Mouse (Mus musculus): ENCODE data around the gene Ctsj.
"Not testable (repeated sequence)": the region's sequence is repeated elsewhere in the genome, so short reads cannot be mapped to it uniquely, and the experiment has no call there.

The Ctsj gene

DNA sequence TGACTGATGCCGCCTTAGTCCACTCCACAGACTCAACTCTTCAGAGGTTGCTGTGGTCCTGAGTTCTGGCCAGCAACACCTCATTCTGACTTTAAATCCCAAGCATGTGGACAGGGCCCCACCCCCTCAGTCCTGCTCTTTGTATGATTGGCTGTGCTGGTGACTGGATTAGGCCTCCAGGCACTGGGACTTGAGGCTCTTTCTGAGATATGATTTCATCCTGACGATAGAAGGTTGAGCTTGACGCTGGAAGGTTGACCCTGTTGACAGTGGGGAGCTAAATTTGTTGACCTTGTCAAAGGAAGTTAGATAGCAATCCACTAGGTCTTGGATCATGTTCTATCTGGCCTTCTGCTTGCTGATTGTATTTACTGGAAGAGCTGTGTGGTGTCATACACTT, at the start of gene Ctsj:
Gene Ctsj, minus strand, starts transcription at position 101 of the 400 bp plus-strand sequence.
- ATAC-seq (ENCODE audit: insufficient number of reproducible peaks, low FRiP score, low TSS enrichment): no peak

DNA sequence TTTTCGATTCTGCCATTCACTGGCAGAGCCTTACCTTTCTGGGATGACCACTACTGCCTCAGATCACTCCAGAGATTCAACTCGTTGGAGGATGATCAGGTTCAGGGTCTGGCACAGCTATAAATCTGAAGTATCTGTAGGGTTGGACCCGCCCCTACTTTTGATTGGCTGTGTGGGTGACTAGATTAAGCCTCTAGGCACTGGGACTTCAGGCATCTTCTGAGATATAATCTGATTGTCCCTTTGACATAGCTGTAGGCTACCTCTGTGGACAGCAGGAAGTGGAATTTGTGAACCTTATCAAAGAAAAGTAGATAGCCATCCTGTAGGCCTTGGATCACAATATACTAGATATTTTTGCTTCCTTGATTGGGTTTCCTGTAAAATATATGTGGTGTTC, 34.8 kb upstream of the Ctsj start, which contains the start of gene Ctsq:
Gene Ctsq, minus strand, starts transcription at position 101 of the 400 bp plus-strand sequence.
- no peak for ATAC-seq (ENCODE audit: insufficient number of reproducible peaks, low FRiP score, low TSS enrichment)

DNA sequence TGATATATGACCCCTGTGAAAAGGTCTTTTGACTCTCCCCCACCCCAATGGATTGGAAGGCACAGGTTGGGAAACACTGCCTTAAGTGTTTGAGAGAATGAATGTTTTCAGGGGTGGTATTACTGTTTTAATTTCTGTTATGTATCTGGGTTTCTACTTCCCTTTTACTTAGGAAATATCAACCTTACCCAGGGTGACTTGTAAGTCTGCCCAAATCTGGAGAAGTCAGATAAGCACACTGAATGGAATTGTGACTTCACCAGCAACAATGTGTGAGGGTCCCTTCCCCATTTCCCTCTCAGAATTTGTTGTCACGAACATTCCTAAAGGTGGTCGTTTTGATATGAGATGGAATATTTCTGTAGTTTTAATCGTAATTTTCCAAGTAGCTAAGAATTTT, 17.0 kb upstream of the Ctsj start:
- no peak for ATAC-seq (ENCODE audit: insufficient number of reproducible peaks, low FRiP score, low TSS enrichment)

DNA sequence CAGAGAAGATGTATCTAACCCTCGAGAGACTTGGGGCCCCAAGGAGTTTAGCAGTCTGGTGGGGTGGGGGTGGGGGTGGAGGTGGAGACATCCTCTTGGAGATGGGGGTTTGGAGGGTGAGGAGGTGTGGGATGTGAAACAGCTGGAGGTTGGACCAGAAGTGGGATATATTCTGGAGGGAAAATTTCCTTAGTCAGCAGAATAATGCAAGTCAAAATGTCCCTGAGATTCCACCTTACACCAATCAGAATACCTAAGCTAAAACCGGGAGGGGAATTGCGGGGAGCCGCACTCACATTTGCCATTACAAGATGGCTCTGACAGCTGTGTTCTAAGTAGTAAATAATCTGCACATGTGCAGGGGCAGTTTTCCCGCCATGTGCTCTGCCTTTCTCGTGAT, 16.1 kb upstream of the Ctsj start:
- ATAC-seq (ENCODE audit: insufficient number of reproducible peaks, low FRiP score, low TSS enrichment): no peak

DNA sequence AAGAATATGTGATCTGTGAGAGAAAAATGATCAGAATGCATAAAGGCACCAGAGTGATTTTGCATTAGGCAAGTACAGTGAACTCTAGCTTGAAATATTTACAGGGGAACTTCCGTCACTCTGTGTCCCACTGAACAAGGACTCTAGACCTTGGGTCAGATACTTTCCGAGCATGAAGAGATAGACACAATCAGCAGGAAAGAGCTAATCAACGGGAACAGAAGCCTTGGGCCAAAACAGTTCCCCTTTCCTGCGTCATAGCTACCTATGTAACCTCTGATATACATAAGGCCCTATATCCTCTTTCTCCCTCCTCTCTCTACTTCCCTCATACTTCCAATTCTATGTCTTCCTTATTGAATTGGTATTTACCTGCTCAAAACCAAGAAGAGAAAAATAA, 4.4 kb upstream of the Ctsj start:
- no peak for ATAC-seq (ENCODE audit: insufficient number of reproducible peaks, low FRiP score, low TSS enrichment)

DNA sequence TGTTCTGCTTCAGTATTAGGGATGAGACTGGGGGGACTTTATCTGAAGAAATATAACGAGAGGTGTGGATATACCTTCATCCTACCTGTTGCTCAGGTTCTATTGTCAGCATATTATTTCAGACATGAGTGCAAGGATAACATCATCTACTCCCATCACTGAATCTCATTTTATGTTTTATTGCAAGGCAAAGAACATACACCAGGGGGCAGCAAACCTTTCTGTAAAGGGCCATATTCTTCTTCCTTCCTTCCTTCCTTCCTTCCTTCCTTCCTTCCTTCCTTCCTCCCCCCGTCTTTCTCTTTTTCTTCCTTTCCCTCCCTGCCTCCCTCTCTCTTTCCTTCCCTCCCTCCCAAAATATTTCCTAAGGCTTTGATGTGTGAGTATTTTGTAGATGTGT, 8.2 kb downstream of the Ctsj start:
- no peak for ATAC-seq (ENCODE audit: insufficient number of reproducible peaks, low FRiP score, low TSS enrichment)

DNA sequence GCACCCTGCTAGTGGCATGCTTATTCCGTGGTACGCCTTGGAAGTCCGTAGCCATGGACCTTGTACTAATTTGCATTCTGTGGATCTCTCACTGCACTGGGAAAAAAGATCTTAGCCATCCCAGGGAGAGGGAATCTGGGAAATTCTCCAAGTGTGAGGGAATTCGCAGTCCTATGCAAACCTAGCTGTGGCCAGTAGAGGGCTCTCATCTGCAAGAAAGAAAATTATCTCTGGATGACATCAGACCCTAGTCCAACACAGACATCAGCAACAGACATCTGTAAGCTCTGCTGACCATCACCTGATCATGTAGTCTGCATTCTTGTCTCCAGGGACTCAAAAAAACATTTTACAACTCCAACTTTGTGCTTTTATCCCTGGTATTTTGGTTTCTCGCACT, 18.8 kb downstream of the Ctsj start:
- ATAC-seq (ENCODE audit: insufficient number of reproducible peaks, low FRiP score, low TSS enrichment): not testable (repeated sequence)

DNA sequence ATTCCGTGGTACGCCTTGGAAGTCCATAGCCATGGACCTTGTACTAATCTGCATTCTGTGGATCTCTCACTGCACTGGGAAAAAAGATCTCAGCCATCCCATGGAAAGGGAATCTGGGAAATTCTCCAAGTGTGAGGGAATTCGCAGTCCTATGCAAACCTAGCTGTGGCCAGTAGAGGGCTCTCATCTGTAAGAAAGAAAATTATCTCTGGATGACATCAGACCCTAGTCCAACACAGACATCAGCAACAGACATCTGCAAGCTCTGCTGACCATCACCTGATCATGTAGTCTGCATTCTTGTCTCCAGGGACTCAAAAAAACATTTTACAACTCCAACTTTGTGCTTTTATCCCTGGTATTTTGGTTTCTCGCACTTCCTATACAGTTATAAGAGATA, 33.4 kb downstream of the Ctsj start:
- ATAC-seq (ENCODE audit: insufficient number of reproducible peaks, low FRiP score, low TSS enrichment): not testable (repeated sequence)

DNA sequence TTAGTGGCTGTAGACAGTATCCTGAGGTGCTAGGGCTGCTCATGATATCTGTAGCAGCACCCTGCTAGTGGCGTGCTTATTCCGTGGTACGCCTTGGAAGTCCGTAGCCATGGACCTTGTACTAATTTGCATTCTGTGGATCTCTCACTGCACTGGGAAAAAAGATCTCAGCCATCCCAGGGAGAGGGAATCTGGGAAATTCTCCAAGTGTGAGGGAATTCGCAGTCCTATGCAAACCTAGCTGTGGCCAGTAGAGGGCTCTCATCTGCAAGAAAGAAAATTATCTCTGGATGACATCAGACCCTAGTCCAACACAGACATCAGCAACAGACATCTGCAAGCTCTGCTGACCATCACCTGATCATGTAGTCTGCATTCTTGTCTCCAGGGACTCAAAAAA, 41.8 kb downstream of the Ctsj start:
- ATAC-seq (ENCODE audit: insufficient number of reproducible peaks, low FRiP score, low TSS enrichment): not testable (repeated sequence)

DNA sequence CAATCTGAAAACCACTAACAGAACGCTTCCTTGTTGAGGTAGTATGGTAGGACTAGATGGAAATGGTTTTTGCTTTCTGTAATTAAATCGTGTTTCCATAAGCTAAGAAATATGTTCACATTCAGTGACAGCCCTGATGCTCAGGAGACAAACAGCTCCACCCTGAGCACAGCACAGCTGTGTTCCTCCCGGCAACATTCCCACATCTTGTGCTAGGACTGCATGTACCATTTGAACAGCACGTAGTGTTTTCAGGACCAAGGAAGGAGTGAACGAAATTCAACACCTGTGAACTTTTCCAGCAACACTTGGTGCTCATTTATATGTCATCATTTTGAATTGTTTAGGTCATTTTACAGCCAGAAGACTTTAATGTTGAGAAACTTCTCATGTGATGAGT, 44.1 kb downstream of the Ctsj start:
- ATAC-seq (ENCODE audit: insufficient number of reproducible peaks, low FRiP score, low TSS enrichment): no peak

Data from cerebellum, adult (tissue).